Mouse (Mus musculus): ENCODE results near the gene Vmn1r68.

The Vmn1r68 gene

DNA sequence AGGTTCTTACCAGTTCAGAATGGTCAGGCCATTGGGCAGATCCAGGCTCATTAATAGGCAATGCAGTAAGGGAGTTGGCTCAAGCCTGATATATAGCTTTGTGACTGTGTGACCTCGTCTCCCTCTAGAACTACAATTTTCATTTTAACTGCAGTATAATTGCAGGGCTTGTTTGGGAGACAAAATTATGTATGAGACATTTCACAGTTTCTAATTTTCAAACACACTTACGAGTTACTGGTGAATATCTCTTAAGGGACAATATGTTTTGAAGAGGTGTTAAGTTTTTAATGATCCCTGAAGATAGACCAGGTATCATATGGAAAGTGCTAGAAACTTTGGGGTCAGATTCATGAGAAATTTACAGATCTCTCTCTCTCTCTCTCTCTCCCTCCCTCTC is at the start of gene Vmn1r68:
Vmn1r68 (minus strand) TSS at position 101 of the 400 bp plus-strand sequence.
- no peak for DNase-seq (ENCODE audit: low read depth, low spot score)

DNA sequence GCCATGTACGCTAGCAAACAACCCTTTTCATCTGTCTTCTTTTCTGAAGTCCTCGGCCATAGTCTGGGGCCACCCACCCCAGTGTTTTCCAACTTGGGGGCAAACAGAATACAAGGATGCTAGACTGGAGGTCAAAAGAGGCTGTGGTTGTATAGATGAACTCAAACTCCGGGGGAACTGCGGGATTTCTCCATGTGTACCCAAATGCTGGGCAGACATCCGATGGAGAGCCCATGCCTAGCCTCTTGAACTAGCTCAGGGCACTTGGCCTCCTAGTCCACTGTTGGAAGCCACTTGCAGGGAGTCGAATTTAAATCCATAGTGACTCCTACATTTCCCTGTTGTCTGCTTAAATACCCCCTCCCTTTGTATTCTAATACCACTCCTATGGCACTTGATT is 62.7 kb downstream of the Vmn1r68 start:
- DNase-seq (ENCODE audit: low read depth, low spot score) = no peak

DNA sequence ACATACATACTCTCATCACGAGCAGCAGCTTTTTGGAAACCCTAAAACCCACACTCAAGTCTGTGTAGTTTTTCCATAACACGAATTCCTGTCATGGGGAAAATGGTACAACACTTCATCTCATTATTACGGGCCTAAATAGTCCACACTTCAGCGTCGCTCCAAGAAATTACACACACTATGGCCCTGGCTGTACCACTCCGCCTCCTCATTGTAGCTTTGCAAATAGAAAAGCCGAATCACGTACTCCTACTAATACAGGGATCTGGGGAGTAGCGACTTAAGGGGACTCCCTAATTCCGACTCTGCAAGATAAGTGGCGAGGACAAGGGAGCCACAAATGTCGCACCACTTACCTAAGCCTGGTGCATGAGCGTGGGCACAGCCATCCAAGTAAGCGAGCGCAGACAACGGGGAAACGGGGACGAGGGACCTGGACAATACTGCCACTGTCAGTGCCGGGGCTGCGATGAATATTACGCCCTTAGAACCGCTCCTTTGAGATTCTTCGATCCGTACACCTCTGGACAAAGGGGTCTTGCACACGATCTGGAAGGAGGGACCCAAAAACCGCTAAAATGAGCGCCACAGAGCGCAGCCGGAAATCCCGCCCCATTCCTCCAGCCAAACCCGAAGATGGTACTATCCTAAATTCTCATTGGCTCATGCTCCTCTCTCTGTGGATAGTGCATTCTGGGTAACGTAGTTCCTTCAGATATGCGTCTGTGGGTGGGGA is 63.3 kb downstream of the Vmn1r68 start, which contains the start of gene Zik1:
Zik1 (minus strand) TSS at position 609 of the 736 bp plus-strand sequence.
- peak; percentile 39 for DNase-seq (ENCODE audit: low read depth, low spot score)

DNA sequence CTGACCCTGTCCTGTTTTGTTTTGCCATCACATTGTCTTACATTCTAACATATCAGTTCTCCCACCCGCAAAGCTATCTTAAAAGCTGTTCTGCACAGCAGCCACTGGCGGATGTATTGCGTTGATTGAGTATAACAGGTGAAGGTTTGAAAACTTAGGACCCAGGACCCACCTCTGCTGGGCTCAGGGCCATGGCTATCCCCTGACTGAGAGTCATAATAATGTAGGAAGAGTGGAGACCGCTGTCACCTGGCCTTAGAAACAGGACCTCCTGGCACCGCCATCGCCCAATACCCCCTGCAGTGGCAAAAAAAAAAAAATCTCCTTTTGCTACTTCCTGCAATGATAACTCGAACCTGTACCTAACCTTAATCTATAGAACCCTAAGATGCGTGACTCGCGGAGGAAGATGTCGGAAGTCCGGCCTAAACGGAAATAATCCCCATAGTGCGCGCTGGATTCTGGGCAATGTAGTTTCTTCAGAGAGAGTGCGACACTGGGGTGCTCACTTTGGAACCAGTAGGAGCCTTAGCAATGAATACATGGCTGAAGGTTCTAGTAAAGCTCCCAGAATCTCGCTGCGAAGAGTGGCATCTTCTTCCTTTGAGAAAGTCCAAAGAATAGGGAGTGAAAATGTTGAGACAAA is 77.6 kb downstream of the Vmn1r68 start:
- DNase-seq (ENCODE audit: low read depth, low spot score) = no peak

DNA sequence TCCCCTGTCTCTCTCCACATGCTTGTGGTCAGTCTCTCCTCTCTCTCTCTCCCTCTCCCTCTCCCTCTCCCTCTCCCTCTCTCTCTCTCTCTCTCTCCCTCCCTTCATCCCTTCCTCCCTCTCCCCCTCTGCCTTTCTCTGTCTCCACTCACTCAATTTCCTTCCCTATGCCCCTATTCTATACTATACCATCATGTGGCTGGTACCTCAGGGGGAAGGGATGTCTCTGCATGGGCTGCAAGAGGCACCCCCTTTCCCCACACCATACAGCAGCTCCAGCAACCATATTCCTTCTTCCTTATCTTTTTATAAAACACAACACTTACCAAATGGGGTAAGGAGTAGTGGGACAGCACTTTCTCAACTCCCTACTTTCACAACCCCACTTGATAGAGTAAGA is 78.5 kb downstream of the Vmn1r68 start:
- no peak for DNase-seq (ENCODE audit: low read depth, low spot score)

DNA sequence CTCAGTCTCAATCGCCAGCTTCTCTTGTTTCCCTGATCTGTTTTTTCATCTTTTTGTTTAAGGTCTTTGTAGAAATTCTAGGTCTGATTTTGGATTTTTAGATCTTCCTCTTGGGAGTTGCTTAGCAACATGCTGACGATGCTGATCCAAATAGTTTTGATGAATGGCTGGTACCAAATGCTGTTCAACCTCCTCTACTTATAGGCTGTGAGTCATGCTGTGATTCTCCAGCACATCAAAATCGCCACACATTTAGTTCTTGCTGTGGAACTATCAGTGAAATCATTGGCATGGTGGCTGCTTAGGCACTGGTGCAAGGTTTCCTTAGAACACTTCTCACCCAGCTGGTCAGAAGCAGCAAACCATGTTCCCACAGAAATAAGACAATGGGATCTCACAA is 100.1 kb downstream of the Vmn1r68 start:
- no peak for DNase-seq (ENCODE audit: low read depth, low spot score)

Data from WW6 (cell line).